Mouse (Mus musculus) retina, adult 2 months (tissue): ENCODE measurements around the gene Mt1.
"Not testable (repeated sequence)": the region's sequence is repeated elsewhere in the genome, so short reads cannot be mapped to it uniquely, and the experiment has no call there.

Experiments
- DNase-seq: peaks from one replicate; pipeline ENCODE4 v3.0.0-alpha.2; 2012; ENCODE audit warnings: low read depth, low spot score

The Mt1 gene

GRCm38 (mm10) chr8:94178857-94179712 lies at the start of gene Mt1:
Gene Mt1 (plus strand): TSS chr8:94179082.
- peak; percentile 60 for DNase-seq

- no peak for DNase-seq
Measured at GRCm38 (mm10) chr8:94129133-94129789, 49.6 kb upstream of the Mt1 start.

- no peak for DNase-seq
Measured at GRCm38 (mm10) chr8:94130126-94130525, 48.8 kb upstream of the Mt1 start.

- no peak for DNase-seq
Measured at GRCm38 (mm10) chr8:94132096-94132495, 46.8 kb upstream of the Mt1 start.

- not testable (repeated sequence) for DNase-seq
Measured at GRCm38 (mm10) chr8:94134601-94135000, 44.3 kb upstream of the Mt1 start.

GRCm38 (mm10) chr8:94135556-94135955 lies 43.3 kb upstream of the Mt1 start:
- no peak for DNase-seq

- no peak for DNase-seq
Measured at GRCm38 (mm10) chr8:94136192-94136591, 42.7 kb upstream of the Mt1 start.

- DNase-seq = no peak
Measured at GRCm38 (mm10) chr8:94136933-94137332, 41.9 kb upstream of the Mt1 start, which contains the start of gene Mt4. Gene Mt4 (plus strand): TSS chr8:94137197.

GRCm38 (mm10) chr8:94140266-94140795 lies 38.6 kb upstream of the Mt1 start:
- DNase-seq = no peak

- no peak for DNase-seq
Measured at GRCm38 (mm10) chr8:94148236-94148635, 30.6 kb upstream of the Mt1 start.

GRCm38 (mm10) chr8:94150925-94151324 lies 28.0 kb upstream of the Mt1 start:
- no peak for DNase-seq

- DNase-seq = no peak
Measured at GRCm38 (mm10) chr8:94152513-94153300, 26.2 kb upstream of the Mt1 start, which contains the start of gene Mt3. Gene Mt3 (plus strand): TSS chr8:94152607.

GRCm38 (mm10) chr8:94153451-94153850 lies 25.4 kb upstream of the Mt1 start:
- no peak for DNase-seq

GRCm38 (mm10) chr8:94154537-94154936 lies 24.3 kb upstream of the Mt1 start:
- no peak for DNase-seq

- DNase-seq = no peak
Measured at GRCm38 (mm10) chr8:94156092-94156491, 22.8 kb upstream of the Mt1 start.

- DNase-seq = not testable (repeated sequence)
Measured at GRCm38 (mm10) chr8:94165772-94166171, 13.1 kb upstream of the Mt1 start.

- peak; percentile 76 for DNase-seq
Measured at GRCm38 (mm10) chr8:94167244-94167643, 11.6 kb upstream of the Mt1 start.

- no peak for DNase-seq
Measured at GRCm38 (mm10) chr8:94169547-94169946, 9.3 kb upstream of the Mt1 start.

GRCm38 (mm10) chr8:94171321-94171755 lies 7.5 kb upstream of the Mt1 start:
- DNase-seq = no peak

GRCm38 (mm10) chr8:94172075-94172808 lies 6.6 kb upstream of the Mt1 start, which contains the start of gene Mt2:
Gene Mt2 (plus strand): TSS chr8:94172664.
- no peak for DNase-seq
